Mouse (Mus musculus) ovary, postnatal 36 days (tissue): ENCODE measurements around the gene Derl3.
"Not testable (repeated sequence)": the region's sequence is repeated elsewhere in the genome, so short reads cannot be mapped to it uniquely, and the experiment has no call there.

Source experiments
- DNase-seq: peaks from one replicate; pipeline ENCODE4 v3.0.0; 2022; ENCODE audit warnings: low spot score, mixed read lengths

Derl3 gene

DNA sequence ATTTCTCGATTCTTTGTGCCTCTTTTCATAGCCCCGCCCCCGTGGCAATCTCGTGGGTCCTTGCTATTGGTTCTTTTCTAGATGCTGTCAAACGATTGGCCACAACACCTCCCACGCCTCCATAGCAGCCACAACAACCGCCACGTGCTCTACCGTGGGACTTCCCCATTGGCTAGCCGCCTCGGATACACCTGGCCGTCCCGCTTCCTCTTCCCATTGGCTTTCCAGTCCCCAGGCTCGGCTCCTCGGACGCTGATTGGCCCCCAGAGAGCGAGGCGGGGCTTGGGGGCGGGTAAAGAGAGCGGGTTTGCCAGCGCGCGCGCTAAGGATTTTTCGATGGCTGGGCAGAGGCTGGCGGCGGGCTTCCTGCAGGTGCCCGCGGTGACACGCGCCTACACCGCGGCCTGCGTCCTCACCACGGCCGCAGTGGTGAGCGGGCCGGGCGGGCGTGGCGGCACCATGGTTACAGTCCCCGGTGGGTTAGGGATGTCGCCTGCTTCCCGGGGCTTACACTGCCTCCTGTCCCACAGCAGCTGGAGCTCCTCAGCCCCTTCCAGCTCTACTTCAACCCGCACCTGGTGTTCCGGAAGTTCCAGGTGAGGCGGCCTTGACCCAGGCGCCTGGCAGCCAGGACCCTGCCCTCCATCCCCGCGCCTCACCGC lies at the start of gene Derl3:
Gene Derl3 (plus strand): TSS at position 325 of the 662 bp plus-strand sequence.
- DNase-seq, result peak; percentile 91

DNA sequence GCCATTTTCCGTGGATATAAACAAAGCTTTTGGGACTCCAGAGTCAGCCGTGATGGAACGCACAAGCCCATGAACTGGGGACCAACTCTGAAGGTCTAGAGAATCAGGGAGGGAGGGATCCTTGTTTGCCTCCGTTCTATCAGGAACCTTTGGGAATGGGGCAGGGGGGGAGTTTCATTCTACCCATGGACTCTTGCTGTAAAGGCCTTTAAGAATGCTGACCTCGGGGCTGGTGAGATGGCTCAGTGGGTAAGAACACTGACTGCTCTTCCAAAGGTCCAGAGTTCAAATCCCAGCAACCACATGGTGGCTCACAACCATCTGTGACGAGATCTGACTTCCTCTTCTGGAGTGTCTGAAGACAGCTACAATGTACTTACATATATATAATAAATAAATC lies 49.3 kb upstream of the Derl3 start:
- not testable (repeated sequence) for DNase-seq

DNA sequence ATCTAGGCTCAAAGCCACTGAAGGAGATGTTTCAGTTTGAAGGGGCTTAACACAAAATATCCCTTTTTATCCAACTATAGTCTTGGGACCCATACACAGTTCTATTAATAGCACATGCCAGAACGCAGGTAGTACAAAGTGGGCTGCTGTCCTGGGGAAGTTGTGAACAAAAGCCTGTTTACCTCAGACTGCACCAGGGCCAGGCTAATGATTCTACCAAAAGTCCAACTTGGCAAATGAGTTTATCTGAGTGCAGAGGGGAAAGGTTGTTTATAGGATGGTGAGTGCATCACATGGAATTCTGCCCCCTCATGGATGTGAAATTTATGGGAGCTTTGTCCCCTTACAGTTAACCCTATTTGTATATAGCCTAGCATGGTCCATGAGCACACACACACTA lies 48.4 kb upstream of the Derl3 start:
- DNase-seq, result no peak

DNA sequence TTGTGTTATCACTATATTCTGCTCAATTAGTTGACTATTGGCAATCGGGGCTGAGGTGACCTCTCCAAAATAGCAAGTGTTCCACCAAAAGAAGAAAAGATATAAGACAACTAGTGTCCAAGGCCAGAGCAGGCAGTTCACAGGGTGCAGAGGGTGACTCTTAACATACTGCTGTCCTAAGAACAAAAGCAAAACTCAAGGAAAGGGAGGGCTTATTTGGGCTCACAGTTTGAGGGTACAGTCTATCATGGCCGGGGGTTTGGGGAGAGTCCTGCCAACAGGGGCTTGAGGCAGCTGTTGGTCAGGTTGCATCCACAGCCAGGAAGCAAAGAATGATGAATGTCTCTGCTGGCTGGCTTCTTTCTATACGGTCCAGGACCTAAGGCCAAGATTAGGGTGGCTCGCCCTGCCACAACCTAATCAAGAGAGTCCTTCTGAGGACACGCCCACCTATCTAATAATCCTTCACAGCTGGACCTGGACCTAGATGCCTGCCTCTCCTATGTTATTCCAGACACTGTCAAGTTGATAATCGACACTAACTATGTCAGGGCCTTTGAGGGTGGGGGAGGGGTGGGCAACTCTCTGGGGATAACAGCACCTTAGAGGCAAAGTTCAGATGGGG lies 47.8 kb upstream of the Derl3 start:
- DNase-seq, result no peak

DNA sequence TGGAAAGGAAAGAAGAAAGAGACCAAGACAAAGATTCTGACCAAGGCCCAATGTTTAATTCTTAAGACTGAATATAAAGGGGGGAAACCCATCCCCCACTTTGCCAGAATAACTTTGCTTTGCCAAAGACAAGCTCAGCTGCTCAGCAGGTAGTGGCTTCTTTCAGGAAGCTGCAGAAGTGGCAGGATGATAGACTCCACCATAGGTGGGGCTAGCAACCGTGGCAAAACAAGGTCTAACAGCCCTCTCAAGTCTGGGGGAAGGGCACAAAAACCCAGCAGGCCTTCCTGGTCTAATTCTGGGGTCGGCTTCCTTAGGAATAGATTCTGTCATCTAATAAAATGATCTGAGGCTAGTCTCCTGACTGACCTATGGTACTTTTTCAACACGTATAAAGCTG lies 44.8 kb upstream of the Derl3 start:
- no peak for DNase-seq

DNA sequence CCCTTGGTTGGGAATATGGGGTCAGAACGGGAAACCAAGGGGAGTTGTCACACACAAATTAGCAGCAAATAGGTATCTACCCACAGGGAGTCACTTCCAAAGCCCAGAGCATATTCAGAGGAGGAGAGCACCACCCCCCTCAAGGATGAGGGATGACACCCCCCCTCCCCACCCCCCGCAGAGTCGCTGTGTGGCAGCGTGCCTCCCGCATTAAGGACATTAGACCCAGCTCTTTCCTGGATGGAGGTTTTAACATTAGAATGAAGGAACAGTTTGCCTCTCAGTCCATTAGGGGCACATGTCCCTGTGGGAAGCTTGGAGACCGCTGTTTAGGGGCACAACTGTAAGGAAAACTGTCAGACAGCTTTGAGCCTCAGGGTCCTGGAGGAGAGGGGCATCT lies 42.1 kb upstream of the Derl3 start:
- no peak for DNase-seq

DNA sequence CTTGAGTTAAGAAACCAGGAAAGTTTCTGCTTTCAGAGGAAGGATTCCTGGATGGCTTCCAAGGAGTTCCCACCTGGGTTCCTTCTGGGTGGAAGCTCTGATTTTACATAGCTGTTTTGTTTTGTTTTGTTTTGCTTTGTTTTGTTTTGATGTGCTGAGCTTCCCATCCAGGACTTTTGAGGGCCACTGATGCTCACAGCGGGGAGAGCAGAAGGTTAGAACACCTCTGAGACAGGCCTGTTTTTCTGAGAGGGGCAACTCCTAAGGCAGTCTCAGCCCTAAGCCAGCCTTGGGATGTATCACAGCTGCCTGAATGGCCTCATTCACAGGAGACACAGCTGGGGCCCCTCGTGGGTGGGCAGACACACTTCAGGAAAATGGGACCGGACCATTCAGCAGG lies 41.5 kb upstream of the Derl3 start:
- no peak for DNase-seq

DNA sequence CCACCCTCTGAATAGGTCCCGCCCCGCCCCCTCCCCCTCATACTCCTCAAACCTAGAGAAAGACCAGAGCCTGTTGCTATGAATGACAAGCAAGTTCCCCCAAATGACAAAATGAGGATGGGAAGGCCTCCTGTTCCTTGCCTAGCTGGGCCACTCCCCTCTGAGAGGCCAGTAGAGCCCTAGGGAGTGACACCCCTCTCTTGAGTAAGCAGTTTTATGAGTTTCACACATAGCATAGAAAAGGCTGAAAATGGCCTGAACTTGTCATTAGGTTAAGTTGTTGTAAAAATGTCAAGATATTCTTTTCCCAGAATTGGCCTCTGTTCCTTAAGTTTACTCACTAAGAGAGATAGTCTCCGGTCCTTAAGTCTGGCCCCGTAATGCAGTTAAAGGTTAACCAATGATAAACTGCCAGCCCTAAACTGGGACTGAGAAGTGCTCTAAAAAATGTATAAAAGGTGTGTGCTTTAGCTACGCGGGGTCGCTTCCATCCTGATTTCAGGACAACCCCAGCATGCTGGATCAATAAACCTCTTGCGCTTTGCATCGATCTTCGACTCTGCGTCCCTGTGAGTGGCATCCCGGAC lies 40.6 kb upstream of the Derl3 start:
- no peak for DNase-seq

DNA sequence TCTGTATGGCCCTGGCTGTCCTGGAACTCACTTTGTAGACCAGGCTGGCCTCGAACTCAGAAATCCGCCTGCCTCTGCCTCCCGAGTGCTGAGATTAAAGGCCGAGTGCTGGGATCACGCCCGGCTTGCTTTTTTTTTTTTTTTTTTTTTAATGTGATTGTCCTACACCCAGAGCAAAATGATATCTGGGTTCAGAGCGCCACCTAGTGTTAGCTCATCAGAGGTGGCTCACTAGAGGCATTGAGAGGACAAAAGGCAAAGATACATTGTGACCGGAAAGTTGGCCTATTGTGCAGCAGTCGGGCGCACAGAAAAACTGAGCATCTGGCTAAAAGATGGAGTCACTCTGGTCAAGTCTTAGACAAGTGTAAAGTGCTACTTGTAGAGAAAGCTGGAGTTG lies 39.8 kb upstream of the Derl3 start:
- DNase-seq, result peak; percentile 69

DNA sequence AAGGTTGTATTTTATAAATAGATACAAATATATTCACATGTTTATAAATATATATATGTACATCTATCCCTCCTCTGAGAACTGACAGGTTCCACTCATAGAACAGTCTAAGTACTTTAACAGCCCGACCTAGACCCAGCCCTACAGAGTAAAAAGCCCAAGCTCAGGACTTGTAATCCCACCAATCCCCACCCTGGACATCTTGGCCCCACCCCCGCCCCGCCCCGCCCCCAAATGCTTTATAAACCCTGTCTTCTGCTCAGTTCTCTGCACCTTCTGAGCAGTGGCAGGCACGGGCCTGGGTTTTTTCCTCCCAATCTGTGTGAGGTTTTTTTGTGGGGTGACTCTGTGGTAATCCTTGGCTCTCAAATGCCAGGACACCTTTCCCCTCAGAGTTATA lies 39.1 kb upstream of the Derl3 start:
- DNase-seq, result no peak

DNA sequence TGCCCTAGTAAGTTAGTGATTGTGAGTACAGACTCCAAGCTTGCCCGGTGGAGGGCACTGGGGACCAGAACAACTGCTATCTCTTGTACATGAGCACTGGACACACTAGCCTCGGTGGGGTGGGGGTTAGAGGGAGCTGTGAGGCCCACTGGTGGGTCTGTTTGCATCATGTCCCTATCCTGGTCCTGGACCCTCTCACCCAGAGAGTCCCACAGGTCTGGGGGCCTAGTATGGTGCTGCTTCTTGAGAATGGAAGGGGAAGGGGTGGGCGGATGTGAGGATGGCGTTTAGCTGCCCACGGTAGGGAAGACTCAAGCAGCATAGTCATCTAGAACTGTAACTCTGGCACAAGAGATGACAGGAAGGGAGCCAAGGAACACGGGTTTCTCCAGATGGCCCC lies 38.4 kb upstream of the Derl3 start:
- DNase-seq, result no peak

DNA sequence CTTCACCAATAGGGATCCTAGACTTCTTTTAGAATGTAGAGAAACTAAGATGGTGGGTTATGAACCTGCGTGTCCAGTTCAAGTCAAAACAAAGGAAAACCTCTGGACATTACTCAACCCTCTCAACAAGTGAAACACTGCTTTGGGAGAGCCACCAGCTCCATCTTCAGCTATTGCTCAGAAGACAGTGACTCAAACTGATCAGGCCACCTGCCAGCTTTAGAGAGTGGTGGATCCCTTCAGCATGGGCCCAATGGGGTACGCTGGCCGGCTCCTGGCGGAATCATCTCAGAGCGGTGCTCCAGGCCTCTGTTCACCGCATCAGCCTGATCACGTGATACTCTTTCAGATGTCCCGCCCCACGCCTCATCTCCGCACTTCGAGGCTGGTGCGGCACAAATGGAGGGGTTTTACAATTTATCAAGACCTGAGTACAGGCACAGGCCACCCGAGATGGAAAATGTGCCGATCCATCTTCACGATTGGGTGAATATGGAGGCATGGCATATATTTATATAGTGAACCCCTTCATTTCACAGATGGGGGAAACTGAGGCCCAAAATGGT lies 37.7 kb upstream of the Derl3 start:
- no peak for DNase-seq

DNA sequence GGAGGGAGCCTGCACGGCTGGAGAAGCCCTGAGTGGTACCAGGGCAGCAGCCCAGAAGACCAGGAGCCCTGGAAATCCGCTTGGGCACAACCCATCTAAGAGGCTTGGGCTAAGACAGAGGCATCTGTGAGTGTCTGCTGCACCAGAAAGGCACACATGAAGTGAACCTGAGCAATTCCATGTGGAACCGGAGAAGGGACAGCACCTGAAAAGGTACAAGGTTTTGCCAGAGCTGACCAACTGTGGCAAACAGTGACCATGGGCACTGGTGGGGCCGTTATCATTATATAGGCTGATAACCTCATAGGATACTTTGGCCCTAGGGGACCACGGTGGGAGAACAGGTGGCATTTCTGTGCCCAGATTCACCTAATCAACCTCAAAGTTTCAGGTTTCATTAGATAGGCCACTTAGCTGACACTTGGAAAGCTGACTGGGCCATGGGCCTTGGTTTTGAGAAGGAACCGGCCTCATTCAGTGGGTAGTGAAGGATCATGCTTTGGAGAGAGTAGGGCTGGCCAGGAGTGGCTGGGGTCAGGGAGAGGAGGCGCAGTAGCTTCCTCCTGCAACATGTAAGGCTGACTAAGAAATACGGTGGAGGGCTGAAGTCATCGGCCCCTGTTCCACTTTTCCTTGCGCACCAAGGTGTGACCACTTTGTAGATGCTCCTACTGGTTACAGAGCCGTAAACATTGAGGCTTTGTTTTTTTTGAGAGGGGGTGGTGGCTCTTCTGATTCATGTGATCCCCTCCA lies 36.9 kb upstream of the Derl3 start:
- DNase-seq, result no peak

DNA sequence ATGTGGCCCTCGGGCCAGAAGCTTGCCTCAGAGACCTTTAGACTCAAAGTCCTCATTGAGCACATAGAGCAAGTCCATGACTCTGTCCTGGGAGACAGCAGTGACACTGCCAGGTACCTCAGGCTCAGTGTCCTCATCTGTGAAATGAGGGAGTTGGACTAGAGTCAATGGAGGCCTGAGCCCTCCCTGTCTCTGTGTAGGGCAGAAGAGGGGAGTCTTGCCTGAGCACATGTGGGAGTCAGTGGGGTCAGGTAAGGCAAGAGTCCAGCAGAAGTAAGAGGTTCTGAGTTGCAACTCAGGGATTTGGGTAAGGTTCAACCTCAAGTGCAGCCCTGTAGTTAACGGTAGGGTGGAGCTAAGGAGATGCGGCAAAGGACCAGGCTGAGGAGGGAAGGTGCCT lies 36.2 kb upstream of the Derl3 start:
- no peak for DNase-seq

DNA sequence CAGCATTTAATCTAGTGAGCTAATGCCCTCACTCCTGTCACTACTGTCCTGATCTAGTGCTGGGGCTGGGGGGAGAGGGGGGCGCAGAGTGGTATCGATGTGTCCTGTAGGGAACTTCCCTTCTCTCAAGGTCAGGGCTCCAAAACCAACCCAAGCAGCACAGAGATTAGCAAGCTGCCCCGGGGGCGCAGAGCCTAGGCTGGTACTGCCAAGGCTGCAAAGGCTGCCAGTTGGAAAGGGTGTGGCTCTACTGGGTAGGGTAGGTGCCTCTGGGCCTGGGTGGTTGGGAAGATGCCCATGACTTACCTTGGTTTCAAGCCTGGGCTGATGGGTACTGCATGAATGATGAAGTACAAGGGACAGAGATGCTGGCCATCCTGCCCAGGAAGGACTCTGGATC lies 35.6 kb upstream of the Derl3 start:
- no peak for DNase-seq

DNA sequence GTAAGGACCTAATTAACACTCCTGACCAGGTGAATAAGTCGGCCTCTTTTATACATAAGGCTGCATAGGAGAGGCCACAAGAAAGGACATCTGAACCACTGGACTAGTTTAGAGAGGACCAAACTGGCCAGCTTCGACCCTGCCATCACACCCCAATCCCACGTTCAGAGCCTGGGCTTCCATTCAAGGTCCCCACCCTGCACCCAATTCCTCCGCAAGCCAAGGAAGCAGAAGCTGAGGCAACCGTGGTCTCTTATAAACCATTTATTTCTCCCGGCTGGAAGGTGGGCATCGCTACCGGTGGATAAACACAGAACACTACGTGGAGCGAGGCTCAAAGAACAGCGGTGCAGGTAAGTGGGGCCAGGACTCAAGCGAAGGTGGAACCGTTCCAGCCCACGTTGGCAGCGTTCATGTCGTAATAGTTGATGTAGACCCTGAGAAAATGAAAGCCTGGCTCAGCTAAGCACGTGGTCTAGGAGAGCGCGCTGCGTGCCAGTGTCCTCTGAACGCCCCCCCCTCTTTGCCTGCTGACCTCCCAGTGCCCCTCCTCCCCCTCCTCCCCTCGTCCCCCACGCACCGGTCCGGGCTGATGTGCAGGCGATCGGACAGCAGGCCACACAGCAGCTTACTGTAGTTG lies 34.0 kb upstream of the Derl3 start:
- no peak for DNase-seq

DNA sequence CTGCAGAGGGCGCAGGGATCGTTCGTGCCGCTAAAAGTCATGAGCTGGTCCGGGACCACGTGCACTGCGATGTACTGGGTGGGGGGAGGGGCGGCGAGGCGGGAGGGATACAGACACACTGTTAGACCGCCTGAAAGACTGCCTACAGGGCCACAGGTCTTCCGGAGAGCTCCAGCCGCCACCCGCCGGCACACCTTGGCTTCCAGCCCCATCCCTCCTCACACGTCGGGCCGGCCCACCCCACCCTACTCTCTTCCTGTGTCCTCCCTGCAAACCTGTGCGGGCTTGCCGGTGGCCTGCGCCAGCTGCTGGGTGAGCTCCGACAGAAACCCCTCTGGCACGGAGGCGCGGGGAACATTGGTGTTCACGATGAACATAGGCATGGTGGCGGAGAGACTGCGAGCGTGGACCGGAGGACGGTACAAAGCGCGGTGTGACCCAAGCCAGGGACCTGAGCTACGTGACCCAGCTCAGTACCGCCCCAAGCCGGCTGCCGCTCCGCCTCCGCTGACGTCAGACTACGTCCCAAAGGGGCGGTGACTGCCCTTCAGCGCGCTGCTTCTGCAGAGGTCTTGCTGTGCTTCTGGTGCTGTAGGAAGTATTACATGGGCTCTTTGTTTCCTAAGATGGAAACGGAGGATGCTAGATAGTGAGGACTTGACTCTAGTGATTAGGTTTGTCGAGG lies 33.3 kb upstream of the Derl3 start, which contains the start of gene Mif:
Gene Mif (minus strand): TSS at position 455 of the 685 bp plus-strand sequence.
- peak; percentile 86 for DNase-seq

DNA sequence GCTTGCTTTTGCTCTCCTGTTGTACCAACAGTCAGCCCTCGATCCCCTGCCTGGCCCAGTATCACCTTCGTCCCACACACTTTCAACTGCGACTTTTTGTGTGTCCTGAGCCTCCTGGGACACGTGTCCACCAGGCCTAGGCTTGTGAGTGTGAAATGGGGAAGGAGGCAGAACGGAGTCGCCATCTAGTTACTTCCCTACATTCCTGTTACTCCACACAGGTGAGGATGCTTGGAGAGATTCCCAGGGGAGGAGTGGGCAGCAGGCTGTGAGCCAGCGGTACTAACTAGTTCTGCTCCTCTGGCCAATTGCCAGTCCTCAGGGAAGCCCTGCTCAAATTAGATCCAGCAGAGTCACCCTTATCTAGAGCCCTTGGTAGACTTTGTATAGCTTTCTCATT lies 32.5 kb upstream of the Derl3 start:
- DNase-seq, result no peak

DNA sequence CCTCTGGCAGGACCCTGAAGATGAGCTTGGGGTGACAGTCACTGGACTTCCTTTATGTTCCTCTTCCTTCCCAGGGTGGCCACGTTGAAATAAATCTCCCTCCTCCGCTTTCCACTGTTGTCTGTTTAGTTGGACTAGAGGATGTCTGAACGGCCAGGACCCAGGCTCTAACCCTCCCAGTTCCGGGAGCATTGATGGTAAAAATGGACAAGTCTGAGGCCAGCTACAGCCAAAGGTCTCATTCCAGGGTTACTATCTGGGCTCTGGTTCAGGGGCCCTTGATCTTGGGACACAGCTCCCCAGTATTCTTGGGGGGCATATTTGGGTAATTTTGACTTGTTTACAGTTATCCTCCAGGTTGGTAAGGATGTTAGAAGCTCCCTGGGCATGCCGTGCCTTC lies 31.6 kb upstream of the Derl3 start:
- DNase-seq, result no peak

DNA sequence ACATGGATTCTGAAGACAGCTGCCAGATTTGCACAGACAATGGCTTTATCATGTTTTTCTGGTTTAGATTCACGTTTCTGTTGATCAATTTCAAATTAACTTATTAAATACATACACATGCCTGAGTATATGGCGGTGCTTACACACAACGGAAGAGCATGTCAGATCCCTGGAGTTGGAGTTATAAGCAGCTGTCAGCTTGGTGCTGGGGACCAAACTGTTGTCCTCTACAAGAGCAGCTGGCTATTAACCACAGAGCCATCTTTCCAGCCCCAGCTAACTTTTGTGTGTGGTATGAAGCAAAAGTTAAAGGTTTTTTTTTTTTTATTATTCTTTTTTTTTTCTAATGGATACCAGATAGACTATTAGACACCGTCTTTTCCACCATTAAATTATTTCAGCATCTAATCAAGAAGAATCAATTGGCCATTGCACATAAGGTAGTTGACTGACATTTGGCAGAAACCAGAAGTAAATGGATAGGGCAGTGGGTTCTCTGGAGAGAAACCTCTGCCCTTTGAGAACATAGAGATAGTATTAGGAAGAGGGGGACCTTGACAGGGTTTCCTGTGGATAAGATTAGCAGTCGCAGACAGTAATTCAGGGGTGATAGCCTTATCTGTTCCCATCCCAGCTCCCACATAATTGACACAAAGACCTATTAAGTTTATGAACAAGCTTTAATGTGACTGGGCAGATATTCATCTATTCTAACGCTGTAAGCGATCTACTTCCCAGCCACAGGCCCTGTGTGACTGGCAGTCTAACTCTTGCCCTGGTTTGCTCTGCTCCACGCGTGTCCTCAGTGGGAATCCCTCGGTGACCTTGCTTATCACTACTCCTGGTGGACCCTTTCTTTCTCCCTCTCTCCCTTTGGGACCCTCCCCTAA lies 20.9 kb upstream of the Derl3 start:
- no peak for DNase-seq
